Mouse (Mus musculus) lung, embryonic 16.5 days (tissue): ENCODE measurements around the gene 1600014C23Rik. TPM values are rescaled to one million over a fixed set of nuclear protein-coding genes. Genes with fewer than 3 reads are reported as not detected.
A peak's percentile ranks its signal among the peaks of the same experiment; 100 is the strongest.

Experiments used
- ATAC-seq: fragments of 200-750 bp; cut with Nextera tagmentation; 2 replicates; pipeline ENCODE4 v1.8.0; 2017; ENCODE audit warnings: low read depth, mild to moderate bottlenecking, moderate library complexity
- H3K27ac ChIP-seq: fragments of 300-500 bp; sonication (generic); 2 replicates; pipeline ENCODE4 v1.5.1; 2014; ENCODE audit warnings: mild to moderate bottlenecking, control low read depth, low read length
- H3K27me3 ChIP-seq: fragments of 300-500 bp; sonication (generic); 2 replicates; pipeline ENCODE4 v1.6.1; 2014; ENCODE audit warnings: low read depth, low read length, mixed read lengths; ENCODE audit not compliant: control insufficient read depth, insufficient read depth
- H3K36me3 ChIP-seq: fragments of 300-500 bp; sonication (generic); 2 replicates; pipeline ENCODE4 v1.6.1; 2014; ENCODE audit warnings: low read length; ENCODE audit not compliant: control insufficient read depth, insufficient read depth
- H3K4me1 ChIP-seq: fragments of 300-500 bp; sonication (generic); replicated peaks from 2 replicates; pipeline ENCODE4 v1.6.1; 2014; ENCODE audit warnings: low read length, mixed read lengths; ENCODE audit not compliant: control insufficient read depth, insufficient read depth
- H3K4me2 ChIP-seq: fragments of 300-500 bp; sonication (generic); 2 replicates; pipeline ENCODE4 v1.6.1; 2014; ENCODE audit warnings: low read depth, low read length, control low read depth
- H3K4me3 ChIP-seq: fragments of 300-500 bp; sonication (generic); 2 replicates; pipeline ENCODE4 v1.5.1; 2014; ENCODE audit warnings: mild to moderate bottlenecking, low read length, control low read depth
- H3K9ac ChIP-seq: fragments of 300-500 bp; sonication (generic); 2 replicates; pipeline ENCODE4 v1.6.1; 2014; ENCODE audit warnings: low read length, control low read depth
- H3K9me3 ChIP-seq: fragments of 300-500 bp; sonication (generic); 2 replicates; pipeline ENCODE4 v1.6.1; 2016; ENCODE audit warnings: low read length; ENCODE audit not compliant: control insufficient read depth
- WGBS: fragments of 180-500 bp; shearing (Covaris S2); extraction: QIAGEN DNeasy Blood & Tissue Kit; methylation state at CpG from one replicate; pipeline ENCODE4 v1.1.7; 2014; 5-methylcytosine and 5-hydroxymethylcytosine counted together
- polyA plus RNA-seq: library from polyadenylated mRNA; unstranded; fragments of >200 nt; fragmentation: Nextera tagmentation; extraction: Ambion mirVana; gene quantifications from 2 replicates; pipeline ENCODE4 v1.2.1, GENCODE M21; 2015

The 1600014C23Rik gene
- polyA plus RNA-seq, 1 experiment from 2014 or later = not detected

DNA sequence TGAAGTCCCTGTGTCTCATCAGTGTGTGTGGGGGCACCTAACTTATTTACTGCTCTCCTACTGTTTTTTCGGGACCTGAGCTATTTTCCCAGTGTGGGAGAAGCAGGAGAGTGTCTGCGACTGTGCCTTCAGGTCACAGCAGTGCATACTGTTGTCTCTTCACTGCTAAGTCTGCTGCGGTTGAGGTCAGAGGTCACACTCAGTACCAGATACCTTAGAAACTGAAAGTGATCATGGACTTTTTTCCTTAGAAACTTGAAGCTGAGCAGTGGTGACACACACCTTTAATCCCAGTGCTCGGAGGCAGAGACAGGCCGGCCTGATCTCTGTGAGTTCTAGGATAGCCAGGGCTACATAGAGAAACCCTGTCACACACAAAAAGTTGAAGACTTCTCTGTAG is 41.5 kb downstream of the 1600014C23Rik start:
- 71% methylated on average over 5 of the region's 5 CpGs for WGBS
- H3K36me3 ChIP-seq = 0 out of 2 replicates have a peak, but pooled peaks cover 2% of the 10 kb centered on the region
- H3K4me2 ChIP-seq = no peak overlapping the region
- no peaks in the 10 kb centered on the region for H3K27me3 ChIP-seq
- peaks cover 45% of the 10 kb centered on the region for H3K4me1 ChIP-seq
- no peak overlapping the region for H3K9ac ChIP-seq
- ATAC-seq = no peak
- H3K27ac ChIP-seq = no peak overlapping the region
- H3K4me3 ChIP-seq = no peak overlapping the region
- H3K9me3 ChIP-seq = no peaks in the 10 kb centered on the region

DNA sequence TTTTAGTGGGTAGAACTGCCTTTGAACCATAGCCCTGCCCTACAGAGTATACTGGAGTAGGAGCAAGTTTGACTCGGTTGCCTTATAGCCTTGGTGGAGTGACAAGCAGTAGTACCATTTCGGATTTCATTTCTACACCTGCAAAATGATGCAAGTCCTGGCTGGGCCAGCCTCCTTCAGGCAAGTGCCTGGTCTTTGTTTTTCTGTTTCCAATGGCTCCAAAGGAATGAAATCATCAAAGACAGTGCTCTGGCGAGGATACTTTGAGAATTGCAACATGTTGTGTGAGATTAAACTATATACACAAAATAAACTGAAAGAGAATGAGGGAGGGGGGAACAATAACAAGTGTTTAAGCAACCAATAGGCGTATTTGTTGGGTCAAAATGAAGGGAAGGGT is 43.6 kb downstream of the 1600014C23Rik start:
- Histone ChIP-seq H3K27ac (no peak overlapping the region), H3K9ac (no peak overlapping the region), H3K4me2 (no peak overlapping the region), H3K9me3 (no peaks in the 10 kb centered on the region), H3K27me3 (no peaks in the 10 kb centered on the region), H3K36me3 (no peaks in the 10 kb centered on the region), H3K4me3 (no peak overlapping the region), H3K4me1 (peaks cover 37% of the 10 kb centered on the region)
- ATAC-seq = no peak
- 88% methylated on average over 4 of the region's 4 CpGs for WGBS

DNA sequence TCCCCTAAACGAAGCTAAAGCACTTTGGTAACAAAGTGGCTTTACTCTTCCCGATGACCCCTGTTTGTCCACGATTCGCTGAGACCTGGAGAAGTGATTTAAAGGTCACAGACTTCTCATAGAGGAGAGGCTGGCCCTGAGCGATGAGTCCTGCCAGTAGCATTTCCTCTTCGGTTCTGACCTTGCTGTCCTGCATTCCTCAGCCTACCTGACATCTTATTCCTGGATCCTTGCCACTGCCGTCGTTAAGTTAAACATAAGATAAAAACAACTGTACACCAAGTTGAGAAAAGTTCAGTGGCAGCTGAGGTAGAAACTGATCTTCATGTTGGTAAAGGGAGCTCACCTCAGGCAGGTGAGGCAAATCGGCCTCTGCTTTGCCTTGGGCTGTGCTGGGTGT is 44.5 kb downstream of the 1600014C23Rik start:
- WGBS = 58% methylated on average over 9 of the region's 9 CpGs
- no peak for ATAC-seq
- H3K9me3 ChIP-seq = no peaks in the 10 kb centered on the region
- no peaks in the 10 kb centered on the region for H3K36me3 ChIP-seq
- no peak overlapping the region for H3K9ac ChIP-seq
- peak overlapping the region; percentile 7; the same call in 1 of the 2 replicates for H3K27ac ChIP-seq
- H3K4me3 ChIP-seq = no peak overlapping the region
- peaks cover 39% of the 10 kb centered on the region for H3K4me1 ChIP-seq
- H3K4me2 ChIP-seq = no peak overlapping the region
- no peaks in the 10 kb centered on the region for H3K27me3 ChIP-seq

DNA sequence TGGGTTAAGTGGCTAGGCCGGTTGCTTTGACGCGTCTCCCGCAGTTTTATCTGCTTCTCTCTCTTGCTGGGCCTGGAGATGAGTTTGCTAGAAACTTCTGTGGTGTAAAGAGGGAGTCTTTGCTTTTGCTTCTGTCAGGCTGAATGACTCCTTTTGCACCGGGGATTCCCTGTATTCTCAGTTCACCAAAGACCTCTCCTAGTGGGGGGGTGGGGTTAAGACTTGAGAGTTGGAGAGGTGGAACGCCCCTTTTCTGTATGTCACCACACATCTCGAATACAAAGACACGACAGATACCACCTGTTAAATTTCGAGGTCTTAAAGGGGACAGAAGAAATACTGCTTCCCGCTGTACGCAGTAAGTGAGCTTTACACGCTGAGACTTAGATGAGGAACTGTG is 46.9 kb downstream of the 1600014C23Rik start, which contains the start of gene Tmem63b:
Gene Tmem63b (minus strand): TSS at position 190 of the 400 bp plus-strand sequence.
- Histone ChIP-seq H3K27ac (peak within 1 kb of the TSS; percentile 85), H3K9ac (peak within 1 kb of the TSS; percentile 97), H3K4me2 (peak within 1 kb of the TSS; percentile 73), H3K4me1 (peaks cover 22% of the 10 kb centered on the region), H3K36me3 (no peaks in the 10 kb centered on the region), H3K27me3 (no peaks in the 10 kb centered on the region), H3K9me3 (no peaks in the 10 kb centered on the region), H3K4me3 (peak within 1 kb of the TSS; percentile 94)
- WGBS = 3% methylated on average over 12 of the region's 12 CpGs
- 0 out of 2 replicates have a peak, but pooled peaks have one; percentile 11 for ATAC-seq

DNA sequence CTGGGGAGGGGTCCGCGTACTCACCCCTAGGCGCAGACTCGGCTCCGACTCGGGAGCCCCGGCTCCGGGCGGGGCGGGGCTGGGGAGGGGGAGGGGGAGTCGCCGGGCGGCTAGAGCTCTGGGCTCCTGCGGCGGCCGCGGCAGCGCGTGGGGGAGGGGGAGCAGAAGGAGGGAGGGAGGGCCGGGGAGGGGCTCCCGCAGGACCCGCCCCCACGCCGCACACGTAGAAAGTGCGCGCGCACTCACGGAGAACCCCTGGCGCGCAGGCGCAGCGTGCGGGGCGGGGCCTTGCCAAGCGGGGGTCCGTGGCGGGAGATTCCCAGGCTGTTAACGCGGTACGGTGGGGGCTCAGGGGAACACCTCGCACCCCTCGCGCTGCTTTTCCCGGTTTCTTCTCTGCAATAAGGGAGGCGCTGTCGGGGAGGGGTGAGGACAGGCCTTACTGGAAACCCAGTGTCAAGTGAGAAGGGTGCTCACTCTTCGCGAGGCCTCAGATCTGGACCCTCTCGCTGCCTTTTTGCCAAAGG is 47.5 kb downstream of the 1600014C23Rik start, which contains the start of gene Mrpl14:
Gene Mrpl14 (plus strand): TSS at position 230 of the 527 bp plus-strand sequence.
- Histone ChIP-seq H3K9ac (peak within 1 kb of the TSS; percentile 97), H3K4me1 (peaks cover 22% of the 10 kb centered on the region), H3K9me3 (no peaks in the 10 kb centered on the region), H3K36me3 (no peaks in the 10 kb centered on the region), H3K27ac (peak within 1 kb of the TSS; percentile 85), H3K4me3 (peak within 1 kb of the TSS; percentile 94), H3K4me2 (peak within 1 kb of the TSS; percentile 73), H3K27me3 (no peaks in the 10 kb centered on the region)
- ATAC-seq = peak; percentile 89
- 0% methylated on average over 37 of the region's 50 CpGs for WGBS

DNA sequence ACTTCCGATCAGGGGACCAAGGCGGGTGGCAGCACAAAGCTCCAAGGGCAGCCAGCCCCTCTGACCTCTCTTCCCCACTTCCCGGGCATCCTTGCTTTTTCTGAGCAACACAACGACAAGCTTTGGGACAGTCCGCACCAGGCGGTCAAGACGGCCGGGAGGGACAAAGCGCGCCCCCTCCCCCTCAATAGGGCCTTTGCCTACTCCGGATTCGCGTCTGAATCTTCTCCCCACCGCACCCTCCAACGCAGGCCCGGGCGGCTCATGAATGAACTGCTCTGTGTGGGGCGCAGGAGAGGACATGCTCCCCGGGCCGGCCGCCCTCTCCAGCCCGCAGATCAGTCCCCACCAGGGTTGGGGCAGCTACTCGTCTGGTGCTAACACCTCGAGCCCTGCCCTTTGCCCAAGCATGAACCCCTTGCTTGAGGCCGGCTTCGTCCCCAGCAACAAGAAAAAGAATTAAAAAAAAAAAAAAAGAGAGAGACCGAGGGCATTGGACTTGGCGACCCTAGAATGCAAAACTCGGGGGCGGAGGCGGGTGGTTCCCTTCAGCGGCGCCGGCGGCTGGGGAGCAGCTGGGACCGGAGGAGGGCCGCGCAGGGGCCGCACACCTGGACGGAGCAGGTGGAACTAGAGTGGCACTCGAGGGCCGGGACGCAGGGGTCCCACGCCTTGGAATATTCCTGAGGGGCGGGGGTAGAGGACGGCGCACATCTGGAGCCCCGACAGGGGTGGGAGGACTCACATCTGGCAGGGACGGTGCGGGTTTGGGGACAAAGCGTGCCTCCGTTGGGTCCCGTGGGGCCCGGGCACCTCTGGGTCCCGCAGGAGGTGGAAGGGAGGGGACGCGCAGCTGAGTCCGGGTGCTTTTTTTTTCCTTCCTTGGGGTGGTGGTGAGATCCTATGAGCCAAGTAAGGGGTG is 48.2 kb downstream of the 1600014C23Rik start:
- peak overlapping the region; percentile 73 for H3K4me2 ChIP-seq
- peak; percentile 52 for ATAC-seq
- H3K4me3 ChIP-seq = peak overlapping the region; percentile 94
- no peaks in the 10 kb centered on the region for H3K9me3 ChIP-seq
- no peaks in the 10 kb centered on the region for H3K36me3 ChIP-seq
- WGBS = under 1% methylated on average over 58 of the region's 58 CpGs
- H3K27me3 ChIP-seq = no peaks in the 10 kb centered on the region
- H3K4me1 ChIP-seq = peaks cover 28% of the 10 kb centered on the region
- H3K9ac ChIP-seq = peak overlapping the region; percentile 90
- H3K27ac ChIP-seq = peak overlapping the region; percentile 85

DNA sequence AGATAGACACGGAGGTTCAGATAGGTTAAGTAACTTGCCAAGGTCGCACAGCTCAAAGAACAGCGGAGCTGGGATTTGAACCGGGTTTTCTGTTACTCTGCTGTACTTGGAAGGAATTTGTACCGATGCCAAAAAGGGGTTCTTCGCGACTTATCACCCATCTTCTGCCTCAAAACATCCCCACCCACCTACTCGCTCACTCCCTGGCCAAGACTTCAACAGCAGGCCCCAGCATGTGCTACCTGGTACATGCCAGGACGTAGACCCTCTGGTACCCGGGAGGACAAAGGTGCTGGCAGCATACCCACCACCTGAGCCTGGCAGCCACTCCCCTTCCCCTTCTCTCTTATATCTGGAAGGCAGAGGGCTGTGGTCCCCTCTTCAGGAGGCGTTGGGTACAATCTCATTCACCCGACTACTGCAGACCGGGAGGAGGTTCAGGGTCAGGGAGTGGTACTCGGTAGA is 48.9 kb downstream of the 1600014C23Rik start:
- WGBS = 31% methylated on average over 14 of the region's 14 CpGs
- Histone ChIP-seq H3K9ac (peak overlapping the region; percentile 90), H3K9me3 (no peaks in the 10 kb centered on the region), H3K27me3 (no peaks in the 10 kb centered on the region), H3K27ac (peak overlapping the region; percentile 85), H3K4me1 (peaks cover 28% of the 10 kb centered on the region), H3K4me3 (peak overlapping the region; percentile 94), H3K4me2 (peak overlapping the region; percentile 73), H3K36me3 (no peaks in the 10 kb centered on the region)
- ATAC-seq = no peak
